Mouse (Mus musculus) frontal cortex, adult 2 months (tissue): ENCODE results near the gene Cd6. TPM values are rescaled to one million over a fixed set of nuclear protein-coding genes. Genes with fewer than 3 reads are reported as not detected.
A peak's percentile ranks its signal among the peaks of the same experiment; 100 is the strongest.

ENCODE experiments used
- DNase-seq, 2 experiments: peaks; one replicate each; pipeline ENCODE4 v3.0.0; 2022; ENCODE audit warnings: low spot score in 1 of 2; ENCODE audit errors: extremely low spot score in 1 of 2
- polyA plus RNA-seq: library from polyadenylated mRNA; depleted of rRNA; stranded (reverse); fragments of >200 nt; gene quantifications from 2 replicates; pipeline ENCODE4 v1.2.3, GENCODE M21; 2012

The Cd6 gene
- polyA plus RNA-seq, 1 experiment = 1.5 TPM

GRCm38 (mm10) chr19:10769429-10770195 lies 60.2 kb downstream of the Cd6 start:
- no peak for DNase-seq

- DNase-seq = peak in 1 of 2 experiments; percentile 47
Measured at GRCm38 (mm10) chr19:10768694-10769428, 61.0 kb downstream of the Cd6 start.

GRCm38 (mm10) chr19:10767631-10768030 lies 62.2 kb downstream of the Cd6 start:
- no peak for DNase-seq

GRCm38 (mm10) chr19:10763381-10764031 lies 66.4 kb downstream of the Cd6 start:
- peak; percentile 42 to 71 for DNase-seq

- no peak for DNase-seq
Measured at GRCm38 (mm10) chr19:10762468-10762867, 67.4 kb downstream of the Cd6 start.

- DNase-seq = no peak
Measured at GRCm38 (mm10) chr19:10761794-10762415, 68.0 kb downstream of the Cd6 start.

GRCm38 (mm10) chr19:10759983-10760831 lies 69.7 kb downstream of the Cd6 start:
- DNase-seq = peak in 1 of 2 experiments; percentile 44

- no peak for DNase-seq
Measured at GRCm38 (mm10) chr19:10759525-10759924, 70.3 kb downstream of the Cd6 start.

GRCm38 (mm10) chr19:10758708-10759107 lies 71.2 kb downstream of the Cd6 start:
- DNase-seq = no peak

GRCm38 (mm10) chr19:10757526-10757925 lies 72.3 kb downstream of the Cd6 start:
- no peak for DNase-seq

- DNase-seq = no peak
Measured at GRCm38 (mm10) chr19:10757125-10757524, 72.7 kb downstream of the Cd6 start.

- DNase-seq = no peak
Measured at GRCm38 (mm10) chr19:10752646-10753045, 77.2 kb downstream of the Cd6 start.

GRCm38 (mm10) chr19:10752106-10752505 lies 77.8 kb downstream of the Cd6 start:
- DNase-seq = no peak

- no peak for DNase-seq
Measured at GRCm38 (mm10) chr19:10751607-10752006, 78.3 kb downstream of the Cd6 start.

GRCm38 (mm10) chr19:10750161-10750560 lies 79.7 kb downstream of the Cd6 start:
- no peak for DNase-seq

- no peak for DNase-seq
Measured at GRCm38 (mm10) chr19:10749295-10749694, 80.6 kb downstream of the Cd6 start.

GRCm38 (mm10) chr19:10748401-10749102 lies 81.3 kb downstream of the Cd6 start:
- no peak for DNase-seq

- DNase-seq = no peak
Measured at GRCm38 (mm10) chr19:10747718-10748117, 82.1 kb downstream of the Cd6 start.

GRCm38 (mm10) chr19:10747182-10747581 lies 82.7 kb downstream of the Cd6 start:
- DNase-seq = no peak
